Mouse (Mus musculus) forebrain, embryonic 15.5 days (tissue): ENCODE results near the gene Tenm4. TPM values are rescaled to one million over a fixed set of nuclear protein-coding genes. Genes with fewer than 3 reads are reported as not detected.
A peak's percentile ranks its signal among the peaks of the same experiment; 100 is the strongest.

Source experiments
- ATAC-seq: fragments of 200-750 bp; cut with Nextera tagmentation; replicated peaks from 2 replicates; pipeline ENCODE4 v1.8.0; 2017; ENCODE audit warnings: mild to moderate bottlenecking, moderate TSS enrichment, moderate library complexity
- H3K27ac ChIP-seq: fragments of 300-500 bp; sonication (generic); replicated peaks from 2 replicates; pipeline ENCODE4 v1.5.1; 2015; ENCODE audit warnings: mild to moderate bottlenecking, inconsistent platforms
- H3K27me3 ChIP-seq: fragments of 300-500 bp; sonication (generic); 2 replicates; pipeline ENCODE4 v1.6.1; 2015; ENCODE audit warnings: inconsistent platforms
- H3K36me3 ChIP-seq: fragments of 300-500 bp; sonication (generic); 2 replicates; pipeline ENCODE4 v1.6.1; 2015; ENCODE audit warnings: mild to moderate bottlenecking, inconsistent platforms
- H3K4me1 ChIP-seq: fragments of 300-500 bp; sonication (generic); 2 replicates; pipeline ENCODE4 v1.6.1; 2015; ENCODE audit warnings: inconsistent platforms
- H3K4me2 ChIP-seq: fragments of 300-500 bp; sonication (generic); replicated peaks from 2 replicates; pipeline ENCODE4 v1.6.1; 2015; ENCODE audit warnings: mild to moderate bottlenecking, inconsistent platforms
- H3K4me3 ChIP-seq: fragments of 300-500 bp; sonication (generic); 2 replicates; pipeline ENCODE4 v1.5.1; 2015; ENCODE audit warnings: mild to moderate bottlenecking, inconsistent platforms
- H3K9ac ChIP-seq: fragments of 300-500 bp; sonication (generic); replicated peaks from 2 replicates; pipeline ENCODE4 v1.6.1; 2015; ENCODE audit warnings: mild to moderate bottlenecking, inconsistent platforms
- H3K9me3 ChIP-seq: fragments of 300-500 bp; sonication (generic); 2 replicates; pipeline ENCODE4 v1.6.1; 2016; ENCODE audit warnings: inconsistent platforms
- WGBS: fragments of 180-500 bp; shearing (Covaris S2); methylation state at CpG from one replicate; pipeline ENCODE4 v1.1.7; 2015; ENCODE audit warnings: mixed read lengths; 5-methylcytosine and 5-hydroxymethylcytosine counted together
- polyA plus RNA-seq: library from polyadenylated mRNA; unstranded; fragments of >200 nt; fragmentation: Nextera tagmentation; extraction: Ambion mirVana; gene quantifications from 2 replicates; pipeline ENCODE4 v1.2.1, GENCODE M21; 2015

Tenm4 gene
- polyA plus RNA-seq, 1 experiment from 2014 or later, result 103 TPM

- Histone ChIP-seq H3K27me3 (no peaks in the 10 kb centered on the region), H3K36me3 (no peaks in the 10 kb centered on the region), H3K9ac (no peak overlapping the region), H3K4me3 (no peak overlapping the region), H3K4me2 (no peak overlapping the region), H3K27ac (peak overlapping the region; percentile 36; the same call in 1 of the 2 replicates), H3K4me1 (peaks cover 30% of the 10 kb centered on the region), H3K9me3 (no peaks in the 10 kb centered on the region)
- 20% methylated on average over 1 of the region's 1 CpGs for WGBS
- peak; percentile 66 for ATAC-seq
Observed at GRCm38 (mm10) chr7:96397940-96398339, 226.9 kb downstream of the Tenm4 start.

DNA sequence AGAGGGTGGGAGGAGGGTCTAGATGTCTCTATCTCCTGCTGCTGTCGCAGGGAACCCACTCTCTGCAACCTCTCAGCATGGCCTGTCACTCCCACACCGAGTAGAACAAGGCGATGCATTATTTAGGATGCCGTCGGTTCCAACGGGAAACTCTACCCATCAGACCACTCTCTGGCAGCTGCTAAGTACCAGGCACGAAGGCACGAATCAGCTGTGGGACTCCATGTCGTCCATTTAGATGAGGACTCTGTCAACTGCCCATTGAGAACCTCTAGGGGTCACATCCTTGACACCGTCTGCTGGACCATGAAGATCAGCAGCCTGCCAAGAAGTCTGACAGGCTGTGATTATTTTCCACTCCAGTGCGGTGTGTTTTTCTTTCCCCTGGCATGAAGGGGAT, 229.4 kb downstream of the Tenm4 start:
- Histone ChIP-seq H3K9ac (no peak overlapping the region), H3K27ac (peak overlapping the region; percentile 42), H3K27me3 (no peaks in the 10 kb centered on the region), H3K36me3 (no peaks in the 10 kb centered on the region), H3K9me3 (no peaks in the 10 kb centered on the region), H3K4me2 (no peak overlapping the region), H3K4me3 (no peak overlapping the region), H3K4me1 (peaks cover 33% of the 10 kb centered on the region)
- ATAC-seq, result peak; percentile 59; the same call in 1 of the 2 replicates
- 30% methylated on average over 11 of the region's 11 CpGs for WGBS

DNA sequence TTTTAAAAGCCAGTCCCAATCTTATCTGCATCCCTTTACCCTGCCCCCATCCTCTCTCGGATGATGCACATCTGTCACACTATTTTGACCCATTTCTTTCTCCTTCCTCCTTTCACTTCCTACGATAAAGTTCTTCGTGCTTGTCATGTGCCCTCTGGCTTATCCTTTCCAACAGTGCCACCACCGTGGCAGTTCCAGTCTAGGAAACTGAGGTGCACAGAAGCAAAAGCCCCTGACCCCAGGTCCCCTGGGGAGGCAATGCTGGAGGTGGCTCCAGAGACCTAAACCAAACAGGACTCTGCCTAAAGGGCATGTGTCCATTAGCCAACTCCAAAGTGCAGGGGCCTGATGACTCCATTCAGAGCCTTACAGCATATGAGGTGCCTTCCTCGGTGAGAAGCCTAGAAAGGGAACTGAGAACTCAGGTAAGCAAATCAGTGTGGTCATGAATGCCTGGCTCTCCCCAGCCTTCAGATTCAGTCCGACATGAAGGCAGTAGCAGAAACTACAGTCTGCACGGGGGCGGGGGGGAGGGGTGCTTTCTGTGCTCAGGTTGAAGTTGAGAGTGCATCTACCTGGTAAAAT, 235.7 kb downstream of the Tenm4 start:
- H3K4me3 ChIP-seq, result no peak overlapping the region
- H3K27ac ChIP-seq, result no peak overlapping the region
- no peak for ATAC-seq
- H3K36me3 ChIP-seq, result no peaks in the 10 kb centered on the region
- no peaks in the 10 kb centered on the region for H3K9me3 ChIP-seq
- 77% methylated on average over 8 of the region's 8 CpGs for WGBS
- H3K9ac ChIP-seq, result no peak overlapping the region
- H3K4me1 ChIP-seq, result peaks cover 25% of the 10 kb centered on the region
- H3K4me2 ChIP-seq, result no peak overlapping the region
- no peaks in the 10 kb centered on the region for H3K27me3 ChIP-seq

GRCm38 (mm10) chr7:96408161-96408889, 237.3 kb downstream of the Tenm4 start:
- Histone ChIP-seq H3K9me3 (no peaks in the 10 kb centered on the region), H3K9ac (no peak overlapping the region), H3K27me3 (no peaks in the 10 kb centered on the region), H3K4me3 (no peak overlapping the region), H3K36me3 (no peaks in the 10 kb centered on the region), H3K4me2 (no peak overlapping the region), H3K4me1 (peaks cover 25% of the 10 kb centered on the region), H3K27ac (no peak overlapping the region)
- no peak; the same call in 1 of the 2 replicates for ATAC-seq
- 58% methylated on average over 6 of the region's 6 CpGs for WGBS

- H3K4me2 ChIP-seq, result no peak overlapping the region
- no peak for ATAC-seq
- WGBS, result 49% methylated on average over 11 of the region's 11 CpGs
- H3K4me1 ChIP-seq, result peaks cover 35% of the 10 kb centered on the region
- no peak overlapping the region for H3K9ac ChIP-seq
- H3K27me3 ChIP-seq, result no peaks in the 10 kb centered on the region
- H3K36me3 ChIP-seq, result no peaks in the 10 kb centered on the region
- no peaks in the 10 kb centered on the region for H3K9me3 ChIP-seq
- H3K4me3 ChIP-seq, result no peak overlapping the region
- 0 out of 2 replicates have a peak overlapping the region, but pooled peaks have one; percentile 31 for H3K27ac ChIP-seq
Observed at GRCm38 (mm10) chr7:96409323-96409880, 238.4 kb downstream of the Tenm4 start.

DNA sequence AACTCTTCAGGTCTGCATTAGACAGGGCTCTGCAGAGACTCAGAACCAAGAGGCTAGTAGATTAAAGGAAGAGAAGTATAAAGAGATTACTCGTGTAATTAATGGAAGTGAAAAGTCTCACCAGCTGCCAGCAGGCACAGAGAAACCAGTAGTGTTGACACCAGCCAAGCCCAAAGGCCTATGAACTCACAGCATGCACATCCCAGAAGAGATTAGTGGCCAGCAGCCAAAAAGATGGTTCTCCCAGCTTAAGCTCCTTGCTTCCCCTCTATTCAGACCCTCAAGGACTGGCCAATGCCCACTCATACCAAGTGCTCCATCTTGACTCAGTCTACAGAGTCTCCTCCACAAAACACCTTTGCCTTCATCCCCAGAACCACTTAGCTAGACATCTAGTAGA, 242.8 kb downstream of the Tenm4 start:
- no peaks in the 10 kb centered on the region for H3K36me3 ChIP-seq
- H3K4me2 ChIP-seq, result no peak overlapping the region
- WGBS, result 19% methylated on average over 1 of the region's 1 CpGs
- H3K4me1 ChIP-seq, result peaks cover 52% of the 10 kb centered on the region
- H3K9ac ChIP-seq, result no peak overlapping the region
- H3K4me3 ChIP-seq, result no peak overlapping the region
- H3K9me3 ChIP-seq, result no peaks in the 10 kb centered on the region
- peak overlapping the region; percentile 46 for H3K27ac ChIP-seq
- no peak for ATAC-seq
- no peaks in the 10 kb centered on the region for H3K27me3 ChIP-seq

DNA sequence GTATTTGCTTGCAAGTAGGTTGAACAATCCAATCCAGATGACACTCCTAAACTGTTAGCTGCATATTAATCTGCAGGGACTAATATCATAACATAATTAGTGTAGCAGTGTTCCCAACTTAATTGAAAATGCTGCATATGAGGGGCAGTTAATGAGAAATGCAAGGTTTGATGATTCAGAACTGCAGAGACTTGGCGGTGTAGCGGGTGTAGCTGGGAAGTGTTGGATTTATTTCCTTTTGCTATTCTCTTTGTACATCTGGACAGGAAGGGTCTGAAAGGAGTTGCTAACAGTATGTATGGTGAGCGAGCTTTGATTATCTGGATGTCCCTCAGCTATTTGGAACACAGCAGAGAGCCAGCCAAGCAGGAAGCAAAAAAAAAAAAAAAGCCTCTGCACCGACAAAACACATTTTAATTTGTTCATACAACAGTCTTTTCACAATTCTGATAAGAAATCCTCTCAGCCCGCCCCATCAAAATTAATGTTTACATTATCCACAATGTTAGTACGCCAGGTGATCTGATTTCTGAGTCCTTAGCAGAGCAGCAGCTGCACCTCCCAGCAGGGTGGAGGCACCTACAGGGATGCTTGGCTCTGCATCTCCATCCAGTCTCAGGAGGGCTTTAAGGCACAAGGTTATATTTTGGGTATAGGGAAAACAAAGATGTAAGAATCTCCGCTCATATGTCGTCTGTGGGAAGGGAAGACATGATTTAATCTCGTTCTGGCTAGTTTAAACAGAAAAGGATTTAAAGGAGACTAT, 243.4 kb downstream of the Tenm4 start:
- Histone ChIP-seq H3K27me3 (no peaks in the 10 kb centered on the region), H3K4me1 (peaks cover 47% of the 10 kb centered on the region), H3K27ac (peak overlapping the region; percentile 46), H3K4me2 (no peak overlapping the region), H3K4me3 (no peak overlapping the region), H3K36me3 (no peaks in the 10 kb centered on the region), H3K9me3 (no peaks in the 10 kb centered on the region), H3K9ac (no peak overlapping the region)
- 46% methylated on average over 9 of the region's 9 CpGs for WGBS
- 0 out of 2 replicates have a peak, but pooled peaks have one; percentile 18 for ATAC-seq

DNA sequence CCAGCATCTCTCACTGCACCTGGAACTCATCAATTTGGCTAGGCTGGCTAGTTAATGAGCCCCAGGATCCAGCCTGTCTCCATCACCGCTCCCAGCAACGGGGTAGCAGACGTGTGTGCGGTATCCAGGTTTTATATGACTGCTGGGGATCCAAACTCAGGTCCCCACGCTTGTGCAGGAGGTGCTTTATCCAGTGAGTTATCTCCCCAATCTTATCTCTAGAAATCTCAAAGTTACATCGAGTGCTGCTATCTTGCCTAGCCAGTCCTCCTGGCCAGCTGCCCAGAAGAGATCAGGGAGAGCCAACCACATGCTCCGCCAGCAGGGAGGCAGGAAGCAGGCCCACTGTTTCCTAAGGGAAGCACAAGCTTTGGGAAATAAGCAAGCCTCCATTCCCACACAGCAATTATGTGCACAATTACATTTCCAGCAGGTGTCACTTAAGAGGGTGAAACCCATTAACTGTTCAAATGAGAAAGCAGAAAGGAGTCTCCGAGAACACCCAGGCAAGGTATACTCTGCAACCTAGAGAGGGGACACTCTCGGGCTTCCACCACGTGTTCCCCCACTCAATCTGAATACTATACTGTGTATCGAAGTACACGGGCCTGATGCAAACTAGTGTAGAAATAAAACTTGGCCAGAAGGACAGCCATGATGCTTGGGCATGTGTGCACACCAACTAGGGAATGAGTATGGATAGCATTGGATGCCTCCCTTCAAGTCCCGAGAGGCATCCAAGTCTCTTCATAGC, 246.4 kb downstream of the Tenm4 start:
- peak; percentile 75 for ATAC-seq
- peak overlapping the region; percentile 46 for H3K27ac ChIP-seq
- no peaks in the 10 kb centered on the region for H3K27me3 ChIP-seq
- peaks cover 47% of the 10 kb centered on the region for H3K4me1 ChIP-seq
- H3K36me3 ChIP-seq, result no peaks in the 10 kb centered on the region
- 58% methylated on average over 13 of the region's 13 CpGs for WGBS
- no peaks in the 10 kb centered on the region for H3K9me3 ChIP-seq
- no peak overlapping the region for H3K9ac ChIP-seq
- no peak overlapping the region for H3K4me3 ChIP-seq
- no peak overlapping the region for H3K4me2 ChIP-seq

GRCm38 (mm10) chr7:96418146-96418545, 247.1 kb downstream of the Tenm4 start:
- 76% methylated on average over 3 of the region's 3 CpGs for WGBS
- Histone ChIP-seq H3K4me2 (no peak overlapping the region), H3K36me3 (no peaks in the 10 kb centered on the region), H3K27ac (peak overlapping the region; percentile 46), H3K9ac (no peak overlapping the region), H3K27me3 (no peaks in the 10 kb centered on the region), H3K4me3 (no peak overlapping the region), H3K9me3 (no peaks in the 10 kb centered on the region), H3K4me1 (peaks cover 50% of the 10 kb centered on the region)
- no peak for ATAC-seq

DNA sequence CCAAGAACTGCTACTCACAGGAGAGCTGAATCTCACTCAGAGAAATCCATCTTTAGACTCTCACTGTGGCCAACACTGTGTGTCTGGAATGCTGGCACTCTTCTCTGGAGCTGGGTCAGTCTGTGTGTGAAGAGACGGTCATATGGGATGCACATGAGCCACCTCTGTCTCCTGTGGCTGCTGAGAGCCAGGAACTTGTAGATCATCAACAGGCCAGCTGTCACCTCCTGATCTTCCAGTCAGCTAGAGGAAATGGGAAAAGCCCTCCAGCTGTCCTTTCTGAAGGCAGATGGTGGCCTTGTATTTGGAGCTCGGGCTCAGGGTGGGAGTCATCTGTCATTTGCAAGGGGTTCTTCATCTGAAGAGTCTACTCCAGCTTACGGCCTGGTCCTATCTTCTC, 249.0 kb downstream of the Tenm4 start:
- Histone ChIP-seq H3K27ac (no peak overlapping the region), H3K36me3 (no peaks in the 10 kb centered on the region)
- no peak for ATAC-seq

GRCm38 (mm10) chr7:96420926-96421605, 250.0 kb downstream of the Tenm4 start:
- ATAC-seq, result no peak

More for the DNA sequence above, 249.0 kb downstream of the Tenm4 start:
- WGBS, result 83% methylated on average over 3 of the region's 3 CpGs
- no peak overlapping the region for H3K4me3 ChIP-seq
- peaks cover 33% of the 10 kb centered on the region for H3K4me1 ChIP-seq
- H3K27me3 ChIP-seq, result no peaks in the 10 kb centered on the region
- no peak overlapping the region for H3K4me2 ChIP-seq
- H3K9me3 ChIP-seq, result no peaks in the 10 kb centered on the region
- H3K9ac ChIP-seq, result no peak overlapping the region

More at GRCm38 (mm10) chr7:96420926-96421605, 250.0 kb downstream of the Tenm4 start:
- Histone ChIP-seq H3K4me2 (no peak overlapping the region), H3K36me3 (no peaks in the 10 kb centered on the region), H3K9ac (no peak overlapping the region), H3K27ac (no peak overlapping the region), H3K4me1 (peaks cover 29% of the 10 kb centered on the region), H3K4me3 (no peak overlapping the region), H3K27me3 (no peaks in the 10 kb centered on the region), H3K9me3 (no peaks in the 10 kb centered on the region)
- 83% methylated on average over 9 of the region's 9 CpGs for WGBS
